Mouse (Mus musculus): ENCODE results near the gene Stxbp5. TPM values are rescaled to one million over a fixed set of nuclear protein-coding genes. Genes with fewer than 3 reads are reported as not detected.
A peak's percentile ranks its signal among the peaks of the same experiment; 100 is the strongest.

Stxbp5 gene
- polyA plus RNA-seq, 1 experiment from 2014 or later: 2.8 TPM

GRCm38 (mm10) chr10:9866793-9867579 is 33.9 kb downstream of the Stxbp5 start:
- WGBS: 64% methylated on average over 17 of the region's 17 CpGs
- Histone ChIP-seq H3K27me3 (ENCODE audit: control insufficient read depth, insufficient read depth, low read length) (no peaks in the 10 kb centered on the region), H3K36me3 (ENCODE audit: control insufficient read depth, insufficient read depth, low read length) (no peaks in the 10 kb centered on the region), H3K9me3 (ENCODE audit: control insufficient read depth, low read length) (no peaks in the 10 kb centered on the region), H3K9ac (ENCODE audit: low read length) (no peak overlapping the region), H3K27ac (replicated peaks) (no peak overlapping the region), H3K4me3 (ENCODE audit: low read depth, low read length) (no peak overlapping the region), H3K4me1 (replicated peaks; ENCODE audit: control insufficient read depth, insufficient read depth) (no peaks in the 10 kb centered on the region), H3K4me2 (replicated peaks; ENCODE audit: low read depth) (no peak overlapping the region)
- DNase-seq (ENCODE audit: low spot score): no peak
- no peak for TF ChIP-seq EP300 (optimal IDR thresholded peaks at IDR 0.05)
- TF ChIP-seq CTCF (IDR thresholded peaks at IDR 0.05; ENCODE audit: low read depth): peak; percentile 49
- no peak for ATAC-seq (ENCODE audit: low FRiP score, low TSS enrichment)

DNA sequence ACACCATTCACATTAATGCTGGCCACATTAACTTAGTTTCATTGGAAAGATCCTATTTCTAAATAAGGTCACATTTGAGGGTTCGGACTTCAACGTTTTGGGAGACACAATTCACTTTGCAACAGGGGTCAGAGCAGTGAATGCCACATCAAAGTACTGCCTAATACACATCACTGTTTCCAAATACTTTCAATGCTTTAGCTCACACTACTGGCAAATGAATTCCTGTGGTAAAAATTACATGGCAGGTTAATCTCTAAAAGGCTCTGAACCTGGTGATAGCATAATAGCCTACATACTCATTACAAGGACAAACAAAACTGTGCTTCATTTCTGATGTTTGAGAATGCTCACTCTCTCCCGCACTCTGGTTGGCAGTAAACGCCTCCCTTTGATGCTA is 40.9 kb downstream of the Stxbp5 start:
- DNase-seq (ENCODE audit: low spot score): no peak
- H3K4me3 ChIP-seq (ENCODE audit: low read depth, low read length): no peak overlapping the region
- no peaks in the 10 kb centered on the region for H3K36me3 ChIP-seq (ENCODE audit: control insufficient read depth, insufficient read depth, low read length)
- H3K4me2 ChIP-seq (replicated peaks; ENCODE audit: low read depth): no peak overlapping the region
- ATAC-seq (ENCODE audit: low FRiP score, low TSS enrichment): no peak
- no peaks in the 10 kb centered on the region for H3K9me3 ChIP-seq (ENCODE audit: control insufficient read depth, low read length)
- no peaks in the 10 kb centered on the region for H3K4me1 ChIP-seq (replicated peaks; ENCODE audit: control insufficient read depth, insufficient read depth)
- TF ChIP-seq EP300 (optimal IDR thresholded peaks at IDR 0.05): no peak
- TF ChIP-seq CTCF (IDR thresholded peaks at IDR 0.05; ENCODE audit: low read depth): no peak
- no peaks in the 10 kb centered on the region for H3K27me3 ChIP-seq (ENCODE audit: control insufficient read depth, insufficient read depth, low read length)
- WGBS: 78% methylated on average over 4 of the region's 4 CpGs
- H3K9ac ChIP-seq (ENCODE audit: low read length): no peak overlapping the region
- H3K27ac ChIP-seq (replicated peaks): no peak overlapping the region

DNA sequence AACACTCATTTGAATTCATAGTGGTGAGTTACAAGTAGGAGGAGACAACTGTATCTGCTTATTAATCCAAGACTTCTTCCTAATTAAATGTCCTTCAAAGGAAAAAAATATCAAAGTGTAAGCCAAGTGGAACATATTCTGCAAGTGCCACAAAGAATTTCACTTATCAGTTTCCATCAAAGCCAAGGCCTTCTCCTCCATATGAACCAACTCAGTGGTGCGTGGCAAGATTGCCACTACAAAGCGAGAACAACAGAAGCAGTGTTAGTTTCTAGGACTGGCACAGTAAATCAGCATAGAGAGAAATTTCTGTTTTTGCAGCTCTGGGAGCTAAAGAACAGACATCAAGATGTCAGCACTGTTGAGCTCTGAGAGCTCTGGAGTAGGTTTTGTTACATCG is 41.4 kb downstream of the Stxbp5 start:
- no peaks in the 10 kb centered on the region for H3K9me3 ChIP-seq (ENCODE audit: control insufficient read depth, low read length)
- no peak overlapping the region for H3K27ac ChIP-seq (replicated peaks)
- 92% methylated on average over 3 of the region's 3 CpGs for WGBS
- TF ChIP-seq EP300 (optimal IDR thresholded peaks at IDR 0.05) (no peak), CTCF (IDR thresholded peaks at IDR 0.05; ENCODE audit: low read depth) (no peak)
- no peaks in the 10 kb centered on the region for H3K36me3 ChIP-seq (ENCODE audit: control insufficient read depth, insufficient read depth, low read length)
- no peak overlapping the region for H3K4me3 ChIP-seq (ENCODE audit: low read depth, low read length)
- H3K27me3 ChIP-seq (ENCODE audit: control insufficient read depth, insufficient read depth, low read length): no peaks in the 10 kb centered on the region
- DNase-seq (ENCODE audit: low spot score): no peak
- no peak overlapping the region for H3K4me2 ChIP-seq (replicated peaks; ENCODE audit: low read depth)
- no peak for ATAC-seq (ENCODE audit: low FRiP score, low TSS enrichment)
- H3K9ac ChIP-seq (ENCODE audit: low read length): no peak overlapping the region
- no peaks in the 10 kb centered on the region for H3K4me1 ChIP-seq (replicated peaks; ENCODE audit: control insufficient read depth, insufficient read depth)

DNA sequence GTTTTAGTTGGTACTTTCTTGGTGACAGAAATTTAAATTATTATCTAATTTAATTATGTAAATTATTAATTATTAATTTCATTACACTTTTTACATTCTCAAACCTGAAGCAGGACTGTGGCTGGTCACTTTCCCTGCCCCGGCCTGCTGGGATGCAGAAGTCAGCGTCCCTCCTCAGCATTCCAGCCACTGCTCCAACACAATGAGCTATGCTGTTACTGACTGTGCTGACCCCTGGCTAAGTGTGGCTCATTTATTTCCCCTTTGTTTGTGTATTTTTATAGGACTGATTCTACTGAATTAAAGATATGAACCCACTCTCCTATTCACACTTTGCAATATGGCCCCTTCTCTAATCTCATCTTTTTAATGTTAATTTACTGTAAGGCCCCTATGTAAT is 43.0 kb downstream of the Stxbp5 start:
- WGBS: 75% methylated on average over 2 of the region's 2 CpGs
- ATAC-seq (ENCODE audit: low FRiP score, low TSS enrichment) (no peak), DNase-seq (ENCODE audit: low spot score) (no peak)
- Histone ChIP-seq H3K4me1 (replicated peaks; ENCODE audit: control insufficient read depth, insufficient read depth) (no peaks in the 10 kb centered on the region), H3K27me3 (ENCODE audit: control insufficient read depth, insufficient read depth, low read length) (no peaks in the 10 kb centered on the region), H3K4me3 (ENCODE audit: low read depth, low read length) (no peak overlapping the region), H3K9ac (ENCODE audit: low read length) (no peak overlapping the region), H3K36me3 (ENCODE audit: control insufficient read depth, insufficient read depth, low read length) (no peaks in the 10 kb centered on the region), H3K4me2 (replicated peaks; ENCODE audit: low read depth) (no peak overlapping the region), H3K9me3 (ENCODE audit: control insufficient read depth, low read length) (no peaks in the 10 kb centered on the region), H3K27ac (replicated peaks) (no peak overlapping the region)
- TF ChIP-seq CTCF (IDR thresholded peaks at IDR 0.05; ENCODE audit: low read depth): no peak
- TF ChIP-seq EP300 (optimal IDR thresholded peaks at IDR 0.05): no peak

- DNase-seq (ENCODE audit: low spot score): no peak
- 55% methylated on average over 9 of the region's 9 CpGs for WGBS
These were observed 44.1 kb downstream of the Stxbp5 start for GRCm38 (mm10) chr10:9856792-9857191.

GRCm38 (mm10) chr10:9846408-9846807 is 54.5 kb downstream of the Stxbp5 start:
- Histone ChIP-seq H3K9me3 (ENCODE audit: control insufficient read depth, low read length) (no peaks in the 10 kb centered on the region), H3K4me2 (replicated peaks; ENCODE audit: low read depth) (no peak overlapping the region), H3K4me3 (ENCODE audit: low read depth, low read length) (no peak overlapping the region), H3K27ac (replicated peaks) (no peak overlapping the region), H3K9ac (ENCODE audit: low read length) (no peak overlapping the region), H3K4me1 (replicated peaks; ENCODE audit: control insufficient read depth, insufficient read depth) (no peaks in the 10 kb centered on the region), H3K36me3 (ENCODE audit: control insufficient read depth, insufficient read depth, low read length) (peaks cover 5% of the 10 kb centered on the region; the same call in 1 of the 2 replicates), H3K27me3 (ENCODE audit: control insufficient read depth, insufficient read depth, low read length) (no peaks in the 10 kb centered on the region)
- TF ChIP-seq CTCF (IDR thresholded peaks at IDR 0.05; ENCODE audit: low read depth) (no peak), EP300 (optimal IDR thresholded peaks at IDR 0.05) (no peak)
- ATAC-seq (ENCODE audit: low FRiP score, low TSS enrichment) (no peak), DNase-seq (ENCODE audit: low spot score) (no peak)
- 94% methylated on average over 4 of the region's 4 CpGs for WGBS

More at GRCm38 (mm10) chr10:9856792-9857191, 44.1 kb downstream of the Stxbp5 start:
- H3K4me2 ChIP-seq (replicated peaks; ENCODE audit: low read depth): no peak overlapping the region
- no peaks in the 10 kb centered on the region for H3K4me1 ChIP-seq (replicated peaks; ENCODE audit: control insufficient read depth, insufficient read depth)
- no peaks in the 10 kb centered on the region for H3K36me3 ChIP-seq (ENCODE audit: control insufficient read depth, insufficient read depth, low read length)
- TF ChIP-seq EP300 (optimal IDR thresholded peaks at IDR 0.05): no peak
- TF ChIP-seq CTCF (IDR thresholded peaks at IDR 0.05; ENCODE audit: low read depth): no peak
- no peak overlapping the region for H3K4me3 ChIP-seq (ENCODE audit: low read depth, low read length)
- no peak overlapping the region for H3K27ac ChIP-seq (replicated peaks)
- no peaks in the 10 kb centered on the region for H3K9me3 ChIP-seq (ENCODE audit: control insufficient read depth, low read length)
- no peak overlapping the region for H3K9ac ChIP-seq (ENCODE audit: low read length)
- ATAC-seq (ENCODE audit: low FRiP score, low TSS enrichment): no peak
- H3K27me3 ChIP-seq (ENCODE audit: control insufficient read depth, insufficient read depth, low read length): no peaks in the 10 kb centered on the region

Data from stomach, postnatal 0 days (tissue).